Mouse (Mus musculus): ENCODE measurements around the gene Tmcc3.

- no peak for TF ChIP-seq POLR2A (IDR thresholded peaks at IDR 0.05; ENCODE audit: insufficient read depth, low read depth, low read length)
- no peak for TF ChIP-seq CTCF (IDR thresholded peaks at IDR 0.05; ENCODE audit: insufficient read depth, low read depth, low read length)
Measured at GRCm38 (mm10) chr10:94578870-94579269, 267.1 kb downstream of the Tmcc3 start.
